Mouse (Mus musculus): ENCODE data around the gene Anapc7. TPM values are rescaled to one million over a fixed set of nuclear protein-coding genes. Genes with fewer than 3 reads are reported as not detected.

The Anapc7 gene
- total and polyA plus RNA-seq, 3 experiments: 39.9 to 49.7 TPM; not detected in 1

DNA sequence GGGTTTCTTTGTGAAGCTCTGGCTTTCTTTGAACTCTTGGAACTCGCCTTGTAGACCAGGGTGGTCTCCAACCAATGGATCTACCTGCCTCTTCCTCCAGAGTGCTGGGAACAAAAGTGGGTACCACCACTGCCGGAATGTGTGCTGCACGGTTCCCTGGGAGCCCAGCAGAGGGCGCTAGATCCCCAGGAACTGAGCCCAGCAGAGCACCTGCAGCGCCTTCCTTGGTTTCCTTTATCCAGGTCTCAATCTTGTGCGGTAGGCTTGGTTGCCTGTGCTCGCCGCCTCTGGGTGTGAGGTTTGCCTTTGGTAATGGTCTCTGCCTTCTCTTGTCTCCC is 20.2 kb upstream of the Anapc7 start:
- peak; percentile 50 for DNase-seq (ENCODE audit: low read depth, low spot score)
- Histone ChIP-seq H3K27ac (ENCODE audit: control insufficient read depth, low read depth, low read length) (no peak overlapping the region), H3K36me3 (ENCODE audit: control insufficient read depth in 1 of 2, insufficient read depth in 2 of 2, low read length in 2 of 2) (peaks cover 0 to 19% of the 10 kb centered on the region in 2 experiments; a peak in 2 of 4 replicates), H3K79me2 (ENCODE audit: control insufficient read depth, insufficient read depth, low read length, poor library complexity) (peaks cover 11% of the 10 kb centered on the region), H3K27me3 (ENCODE audit: control insufficient read depth in 1 of 2, insufficient read depth in 2 of 2, low read length in 2 of 2) (no peaks in the 10 kb centered on the region), H3K9ac (ENCODE audit: control insufficient read depth, low read depth, low read length, poor library complexity, severe bottlenecking) (no peak overlapping the region), H3K4me1 (ENCODE audit: control insufficient read depth in 1 of 2, insufficient read depth in 2 of 2, low read length in 2 of 2) (no peaks in the 10 kb centered on the region), H3K9me3 (replicated peaks; ENCODE audit: insufficient read depth, low read length) (no peaks in the 10 kb centered on the region), H3K4me3 (ENCODE audit: control insufficient read depth in 1 of 2, insufficient read depth in 1 of 2, low read depth in 2 of 2, low read length in 2 of 2) (no peak overlapping the region)
- peak; percentile 82 to 94 (median 94) for TF ChIP-seq CTCF (IDR thresholded peaks at IDR 0.05 in 2 of 3, conservative IDR thresholded peaks at IDR 0.05 in 1 of 3; ENCODE audit: control insufficient read depth in 1 of 3, insufficient read depth in 1 of 3, low read depth in 2 of 3, low read length in 3 of 3, poor library complexity in 1 of 3, severe bottlenecking in 1 of 3)
- TF ChIP-seq SMC3 (IDR thresholded peaks at IDR 0.05; ENCODE audit: low read depth, low read length): peak; percentile 64
- peak; percentile 63 for TF ChIP-seq RAD21 (IDR thresholded peaks at IDR 0.05; ENCODE audit: low read depth, low read length)
- TF ChIP-seq GABPA (IDR thresholded peaks at IDR 0.05; ENCODE audit: low read depth, low read length): no peak
- TF ChIP-seq POLR2A (IDR thresholded peaks at IDR 0.05; ENCODE audit: control insufficient read depth in 1 of 2, insufficient read depth in 1 of 2, low read depth in 1 of 2, low read length in 2 of 2, poor library complexity in 1 of 2): 0 out of 4 replicates have a peak, but pooled peaks of 1 of the 2 experiments have one; percentile 23
- 0 out of 2 replicates have a peak, but pooled peaks have one; percentile 18 for TF ChIP-seq SIN3A (IDR thresholded peaks at IDR 0.05; ENCODE audit: low read length)

- Histone ChIP-seq H3K9ac (ENCODE audit: control insufficient read depth, low read depth, low read length, poor library complexity, severe bottlenecking) (no peak overlapping the region), H3K27ac (ENCODE audit: control insufficient read depth, low read depth, low read length) (no peak overlapping the region), H3K9me3 (replicated peaks; ENCODE audit: insufficient read depth, low read length) (no peaks in the 10 kb centered on the region), H3K36me3 (ENCODE audit: control insufficient read depth in 1 of 2, insufficient read depth in 2 of 2, low read length in 2 of 2) (peaks cover 0 to 20% of the 10 kb centered on the region in 2 experiments; a peak in 2 of 4 replicates), H3K4me3 (ENCODE audit: control insufficient read depth in 1 of 2, insufficient read depth in 1 of 2, low read depth in 2 of 2, low read length in 2 of 2) (no peak overlapping the region), H3K27me3 (ENCODE audit: control insufficient read depth in 1 of 2, insufficient read depth in 2 of 2, low read length in 2 of 2) (no peaks in the 10 kb centered on the region), H3K4me1 (ENCODE audit: control insufficient read depth in 1 of 2, insufficient read depth in 2 of 2, low read length in 2 of 2) (no peaks in the 10 kb centered on the region), H3K79me2 (ENCODE audit: control insufficient read depth, insufficient read depth, low read length, poor library complexity) (peaks cover 7% of the 10 kb centered on the region)
- TF ChIP-seq CTCF (IDR thresholded peaks at IDR 0.05 in 2 of 3, conservative IDR thresholded peaks at IDR 0.05 in 1 of 3; ENCODE audit: control insufficient read depth in 1 of 3, insufficient read depth in 1 of 3, low read depth in 2 of 3, low read length in 3 of 3, poor library complexity in 1 of 3, severe bottlenecking in 1 of 3) (no peak), USF2 (IDR thresholded peaks at IDR 0.05; ENCODE audit: borderline replicate concordance in 1 of 2, insufficient read depth in 1 of 2, low read depth in 1 of 2, low read length in 2 of 2) (no peak), MAX (IDR thresholded peaks at IDR 0.05; ENCODE audit: low read length) (no peak), ETS1 (IDR thresholded peaks at IDR 0.05; ENCODE audit: low read depth, low read length) (no peak), TBP (IDR thresholded peaks at IDR 0.05; ENCODE audit: low read depth, low read length) (no peak), CHD2 (IDR thresholded peaks at IDR 0.05; ENCODE audit: low read length) (no peak), NRF1 (IDR thresholded peaks at IDR 0.05; ENCODE audit: insufficient read depth, low read depth, low read length, poor library complexity, severe bottlenecking) (no peak), KAT2A (conservative IDR thresholded peaks at IDR 0.05; ENCODE audit: low read depth, low read length) (no peak), ZMIZ1 (IDR thresholded peaks at IDR 0.05; ENCODE audit: low read depth, low read length) (no peak), MAZ (IDR thresholded peaks at IDR 0.05; ENCODE audit: low read depth, low read length) (no peak), BHLHE40 (IDR thresholded peaks at IDR 0.05; ENCODE audit: borderline replicate concordance, low read depth, low read length) (no peak), POLR2AphosphoS5 (IDR thresholded peaks at IDR 0.05; ENCODE audit: borderline replicate concordance, low read depth, low read length) (no peak), E2F4 (IDR thresholded peaks at IDR 0.05; ENCODE audit: borderline replicate concordance, low read depth, low read length) (no peak)
- DNase-seq (ENCODE audit: low read depth, low spot score): no peak
Observed at GRCm38 (mm10) chr5:122402160-122402559, 19.3 kb upstream of the Anapc7 start.
